Mouse (Mus musculus) forebrain, embryonic 12.5 days (tissue): ENCODE measurements around the gene Mrpl16. TPM values are rescaled to one million over a fixed set of nuclear protein-coding genes. Genes with fewer than 3 reads are reported as not detected.

Experiments used
- ATAC-seq: fragments of 200-750 bp; cut with Nextera tagmentation; 2 replicates; pipeline ENCODE4 v1.8.0; 2017; ENCODE audit warnings: moderate TSS enrichment; ENCODE audit not compliant: low FRiP score
- H3K27ac ChIP-seq: fragments of 300-500 bp; sonication (generic); 2 replicates; pipeline ENCODE4 v1.5.1; 2016; ENCODE audit warnings: mild to moderate bottlenecking
- H3K27me3 ChIP-seq: fragments of 300-500 bp; sonication (generic); 2 replicates; pipeline ENCODE4 v1.6.1; 2016; ENCODE audit warnings: mild to moderate bottlenecking
- H3K36me3 ChIP-seq: fragments of 300-500 bp; sonication (generic); replicated peaks from 2 replicates; pipeline ENCODE4 v1.6.1; 2016; ENCODE audit warnings: mild to moderate bottlenecking
- H3K4me1 ChIP-seq: fragments of 300-500 bp; sonication (generic); 2 replicates; pipeline ENCODE4 v1.6.1; 2016
- H3K4me2 ChIP-seq: fragments of 300-500 bp; sonication (generic); 2 replicates; pipeline ENCODE4 v1.6.1; 2016; ENCODE audit warnings: mild to moderate bottlenecking, moderate library complexity
- H3K4me3 ChIP-seq: fragments of 300-500 bp; sonication (generic); replicated peaks from 2 replicates; pipeline ENCODE4 v1.5.1; 2016; ENCODE audit warnings: mild to moderate bottlenecking
- H3K9ac ChIP-seq: fragments of 300-500 bp; sonication (generic); 2 replicates; pipeline ENCODE4 v1.6.1; 2016; ENCODE audit warnings: mild to moderate bottlenecking
- H3K9me3 ChIP-seq: fragments of 300-500 bp; sonication (generic); 2 replicates; pipeline ENCODE4 v1.6.1; 2016
- WGBS: fragments of 180-500 bp; shearing (Covaris S2); methylation state at CpG from one replicate; pipeline ENCODE4 v1.1.7; 2016; 5-methylcytosine and 5-hydroxymethylcytosine counted together
- polyA plus RNA-seq: library from polyadenylated mRNA; unstranded; fragments of >200 nt; fragmentation: Nextera tagmentation; extraction: Ambion mirVana; gene quantifications from 2 replicates; pipeline ENCODE4 v1.2.1, GENCODE M21; 2016

Gene Mrpl16
- polyA plus RNA-seq, 1 experiment from 2014 or later: 49.0 TPM

GRCm38 (mm10) chr19:11810003-11810758, 40.0 kb downstream of the Mrpl16 start:
- ATAC-seq: no peak
- Histone ChIP-seq H3K9me3 (no peaks in the 10 kb centered on the region), H3K4me3 (no peak overlapping the region), H3K9ac (no peak overlapping the region), H3K27ac (no peak overlapping the region), H3K4me2 (no peak overlapping the region), H3K4me1 (peaks cover 32% of the 10 kb centered on the region), H3K36me3 (no peaks in the 10 kb centered on the region), H3K27me3 (peaks cover 5% of the 10 kb centered on the region)
- 87% methylated on average over 5 of the region's 5 CpGs for WGBS

- Histone ChIP-seq H3K36me3 (no peaks in the 10 kb centered on the region), H3K9me3 (no peaks in the 10 kb centered on the region), H3K9ac (no peak overlapping the region), H3K4me2 (no peak overlapping the region), H3K4me1 (peaks cover 32% of the 10 kb centered on the region), H3K4me3 (no peak overlapping the region), H3K27me3 (peaks cover 5% of the 10 kb centered on the region), H3K27ac (no peak overlapping the region)
- no peak for ATAC-seq
- WGBS: 89% methylated on average over 1 of the region's 1 CpGs
Observed at GRCm38 (mm10) chr19:11810856-11811255, 40.7 kb downstream of the Mrpl16 start.

GRCm38 (mm10) chr19:11811688-11812365, 41.6 kb downstream of the Mrpl16 start:
- 0 out of 2 replicates have a peak overlapping the region, but pooled peaks have one; percentile 21 for H3K4me2 ChIP-seq
- H3K9me3 ChIP-seq: no peaks in the 10 kb centered on the region
- H3K4me3 ChIP-seq: no peak overlapping the region
- H3K27ac ChIP-seq: 0 out of 2 replicates have a peak overlapping the region, but pooled peaks have one; percentile 13
- H3K27me3 ChIP-seq: peaks cover 15% of the 10 kb centered on the region
- H3K4me1 ChIP-seq: peaks cover 32% of the 10 kb centered on the region
- WGBS: 31% methylated on average over 5 of the region's 5 CpGs
- no peaks in the 10 kb centered on the region for H3K36me3 ChIP-seq
- H3K9ac ChIP-seq: no peak overlapping the region
- peak; percentile 92 for ATAC-seq

GRCm38 (mm10) chr19:11813136-11813535, 42.9 kb downstream of the Mrpl16 start:
- H3K36me3 ChIP-seq: no peaks in the 10 kb centered on the region
- H3K4me1 ChIP-seq: peaks cover 35% of the 10 kb centered on the region
- peaks cover 28% of the 10 kb centered on the region for H3K27me3 ChIP-seq
- 58% methylated on average over 4 of the region's 4 CpGs for WGBS
- no peak overlapping the region for H3K4me2 ChIP-seq
- no peak overlapping the region for H3K9ac ChIP-seq
- no peak for ATAC-seq
- H3K9me3 ChIP-seq: no peaks in the 10 kb centered on the region
- H3K27ac ChIP-seq: no peak overlapping the region
- H3K4me3 ChIP-seq: no peak overlapping the region

GRCm38 (mm10) chr19:11813649-11814048, 43.5 kb downstream of the Mrpl16 start:
- Histone ChIP-seq H3K4me1 (peaks cover 38% of the 10 kb centered on the region), H3K9me3 (no peaks in the 10 kb centered on the region), H3K27me3 (peaks cover 33% of the 10 kb centered on the region), H3K9ac (no peak overlapping the region), H3K4me3 (no peak overlapping the region), H3K27ac (no peak overlapping the region), H3K4me2 (no peak overlapping the region), H3K36me3 (no peaks in the 10 kb centered on the region)
- no peak for ATAC-seq
- WGBS: 4% methylated on average over 8 of the region's 8 CpGs

GRCm38 (mm10) chr19:11814742-11815333, 44.6 kb downstream of the Mrpl16 start:
- 89% methylated on average over 6 of the region's 6 CpGs for WGBS

GRCm38 (mm10) chr19:11816706-11817105, 46.5 kb downstream of the Mrpl16 start:
- H3K27me3 ChIP-seq: peaks cover 48% of the 10 kb centered on the region
- ATAC-seq: no peak
- no peak overlapping the region for H3K4me3 ChIP-seq
- H3K36me3 ChIP-seq: no peaks in the 10 kb centered on the region
- H3K9me3 ChIP-seq: no peaks in the 10 kb centered on the region
- H3K9ac ChIP-seq: no peak overlapping the region
- H3K4me2 ChIP-seq: no peak overlapping the region
- peaks cover 39% of the 10 kb centered on the region for H3K4me1 ChIP-seq
- no peak overlapping the region for H3K27ac ChIP-seq
- 61% methylated on average over 6 of the region's 6 CpGs for WGBS

More at GRCm38 (mm10) chr19:11814742-11815333, 44.6 kb downstream of the Mrpl16 start:
- peaks cover 47% of the 10 kb centered on the region for H3K4me1 ChIP-seq
- H3K9ac ChIP-seq: no peak overlapping the region
- H3K4me3 ChIP-seq: no peak overlapping the region
- ATAC-seq: no peak
- H3K27ac ChIP-seq: no peak overlapping the region
- H3K9me3 ChIP-seq: no peaks in the 10 kb centered on the region
- H3K36me3 ChIP-seq: no peaks in the 10 kb centered on the region
- H3K27me3 ChIP-seq: peaks cover 43% of the 10 kb centered on the region
- H3K4me2 ChIP-seq: no peak overlapping the region

GRCm38 (mm10) chr19:11817586-11817985, 47.4 kb downstream of the Mrpl16 start:
- Histone ChIP-seq H3K4me3 (peak overlapping the region; percentile 69; the same call in 1 of the 2 replicates), H3K9ac (no peak overlapping the region), H3K9me3 (no peaks in the 10 kb centered on the region), H3K36me3 (no peaks in the 10 kb centered on the region), H3K4me1 (peaks cover 30% of the 10 kb centered on the region), H3K27me3 (peaks cover 48% of the 10 kb centered on the region), H3K27ac (no peak overlapping the region), H3K4me2 (peak overlapping the region; percentile 97)
- 8% methylated on average over 5 of the region's 5 CpGs for WGBS
- no peak for ATAC-seq

GRCm38 (mm10) chr19:11818199-11819142, 48.3 kb downstream of the Mrpl16 start:
- H3K36me3 ChIP-seq: no peaks in the 10 kb centered on the region
- peak overlapping the region; percentile 97 for H3K4me2 ChIP-seq
- peak overlapping the region; percentile 69 for H3K4me3 ChIP-seq
- no peak overlapping the region for H3K27ac ChIP-seq
- ATAC-seq: peak; percentile 74
- peaks cover 24% of the 10 kb centered on the region for H3K4me1 ChIP-seq
- peaks cover 48% of the 10 kb centered on the region for H3K27me3 ChIP-seq
- peak overlapping the region; percentile 65 for H3K9ac ChIP-seq
- WGBS: under 1% methylated on average over 74 of the region's 83 CpGs
- H3K9me3 ChIP-seq: no peaks in the 10 kb centered on the region

- peaks cover 48% of the 10 kb centered on the region for H3K27me3 ChIP-seq
- no peak within 1 kb of the TSS for H3K27ac ChIP-seq
- under 1% methylated on average over 20 of the region's 20 CpGs for WGBS
- H3K4me2 ChIP-seq: peak within 1 kb of the TSS; percentile 97
- H3K4me1 ChIP-seq: peaks cover 19% of the 10 kb centered on the region
- ATAC-seq: no peak; the same call in 1 of the 2 replicates
- H3K9ac ChIP-seq: peak within 1 kb of the TSS; percentile 65
- no peaks in the 10 kb centered on the region for H3K9me3 ChIP-seq
- peak within 1 kb of the TSS; percentile 69 for H3K4me3 ChIP-seq
- H3K36me3 ChIP-seq: no peaks in the 10 kb centered on the region
Observed at GRCm38 (mm10) chr19:11819143-11819700, 49.0 kb downstream of the Mrpl16 start, which contains the start of gene Stx3. Stx3 (minus strand) TSS chr19:11819403.

- Histone ChIP-seq H3K4me1 (peaks cover 19% of the 10 kb centered on the region), H3K4me3 (peak overlapping the region; percentile 69), H3K4me2 (peak overlapping the region; percentile 97), H3K9me3 (no peaks in the 10 kb centered on the region), H3K27ac (no peak overlapping the region), H3K27me3 (peaks cover 47% of the 10 kb centered on the region), H3K9ac (no peak overlapping the region), H3K36me3 (no peaks in the 10 kb centered on the region)
- 1% methylated on average over 15 of the region's 15 CpGs for WGBS
- ATAC-seq: peak; percentile 84
Observed at GRCm38 (mm10) chr19:11819800-11820199, 49.6 kb downstream of the Mrpl16 start.
